Mouse (Mus musculus): ENCODE data around the gene Gm15517.
"Not testable (repeated sequence)": the region's sequence is repeated elsewhere in the genome, so short reads cannot be mapped to it uniquely, and the experiment has no call there.

The Gm15517 gene

GRCm38 (mm10) chr7:44268117-44268516, 6.9 kb downstream of the Gm15517 start:
- no peak for DNase-seq (ENCODE audit: extremely low spot score, low read depth, low spot score)

DNA sequence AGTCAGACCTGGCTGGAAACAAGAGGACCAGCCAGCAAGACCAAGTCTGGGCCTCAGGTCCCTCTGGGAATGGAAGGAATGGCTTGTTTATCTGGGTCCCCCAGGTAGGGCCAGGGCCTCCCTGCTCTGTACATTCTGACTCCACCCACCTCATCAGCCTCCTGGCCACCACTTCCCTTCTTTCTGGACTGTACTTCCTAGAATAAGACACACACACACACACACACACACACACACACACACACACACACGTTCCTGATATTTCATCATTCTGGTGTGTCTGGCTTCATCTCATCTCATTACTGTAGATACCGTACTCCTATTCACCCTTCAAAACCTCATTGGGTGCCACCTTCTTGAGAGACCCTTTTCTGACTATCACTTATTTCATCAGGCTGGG, 8.2 kb downstream of the Gm15517 start:
- no peak for DNase-seq (ENCODE audit: extremely low spot score, low read depth, low spot score)

DNA sequence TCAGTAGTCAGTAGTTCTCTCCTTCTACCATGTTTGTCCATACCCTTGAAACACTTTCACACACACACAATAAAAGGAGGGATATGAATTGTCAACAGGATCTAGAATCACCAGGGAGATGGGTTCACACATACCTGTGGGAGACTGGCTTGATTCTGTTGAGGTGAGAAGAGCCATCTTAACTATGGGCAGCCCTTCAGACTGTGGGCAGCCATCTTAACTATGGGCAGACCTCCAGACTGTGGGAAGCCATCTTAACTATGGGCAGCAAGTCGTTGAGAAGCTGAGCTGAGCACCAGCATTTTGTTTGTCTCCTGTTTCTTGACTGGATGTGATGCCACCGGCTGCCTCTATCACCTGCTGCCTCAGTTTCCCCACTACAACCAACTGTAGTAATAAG, 10.1 kb downstream of the Gm15517 start:
- no peak for DNase-seq (ENCODE audit: extremely low spot score, low read depth, low spot score)

GRCm38 (mm10) chr7:44272546-44272945, 11.3 kb downstream of the Gm15517 start:
- no peak for DNase-seq (ENCODE audit: extremely low spot score, low read depth, low spot score)

DNA sequence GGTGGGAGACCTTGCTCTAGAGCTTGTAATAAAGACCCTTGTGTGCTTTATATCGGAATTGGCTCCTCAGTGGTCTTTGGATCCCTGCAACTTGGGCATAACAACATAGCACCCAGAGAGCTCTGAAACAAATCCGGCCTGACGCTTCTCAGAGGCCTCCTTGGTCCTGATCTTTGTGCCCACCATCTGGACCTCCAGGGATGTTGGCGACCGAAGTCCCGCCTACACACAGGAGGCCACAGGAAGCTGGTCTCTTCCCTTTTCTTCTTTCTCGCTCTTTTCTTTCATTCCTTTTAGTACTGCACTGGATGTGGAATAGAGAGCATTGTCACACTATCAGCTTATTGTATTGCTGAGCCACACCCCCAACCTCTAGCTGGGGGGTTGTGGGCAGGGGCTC, 12.2 kb downstream of the Gm15517 start:
- no peak for DNase-seq (ENCODE audit: extremely low spot score, low read depth, low spot score)

GRCm38 (mm10) chr7:44274096-44274495, 12.8 kb downstream of the Gm15517 start:
- no peak for DNase-seq (ENCODE audit: extremely low spot score, low read depth, low spot score)

GRCm38 (mm10) chr7:44275546-44275945, 14.3 kb downstream of the Gm15517 start:
- DNase-seq (ENCODE audit: extremely low spot score, low read depth, low spot score): no peak

DNA sequence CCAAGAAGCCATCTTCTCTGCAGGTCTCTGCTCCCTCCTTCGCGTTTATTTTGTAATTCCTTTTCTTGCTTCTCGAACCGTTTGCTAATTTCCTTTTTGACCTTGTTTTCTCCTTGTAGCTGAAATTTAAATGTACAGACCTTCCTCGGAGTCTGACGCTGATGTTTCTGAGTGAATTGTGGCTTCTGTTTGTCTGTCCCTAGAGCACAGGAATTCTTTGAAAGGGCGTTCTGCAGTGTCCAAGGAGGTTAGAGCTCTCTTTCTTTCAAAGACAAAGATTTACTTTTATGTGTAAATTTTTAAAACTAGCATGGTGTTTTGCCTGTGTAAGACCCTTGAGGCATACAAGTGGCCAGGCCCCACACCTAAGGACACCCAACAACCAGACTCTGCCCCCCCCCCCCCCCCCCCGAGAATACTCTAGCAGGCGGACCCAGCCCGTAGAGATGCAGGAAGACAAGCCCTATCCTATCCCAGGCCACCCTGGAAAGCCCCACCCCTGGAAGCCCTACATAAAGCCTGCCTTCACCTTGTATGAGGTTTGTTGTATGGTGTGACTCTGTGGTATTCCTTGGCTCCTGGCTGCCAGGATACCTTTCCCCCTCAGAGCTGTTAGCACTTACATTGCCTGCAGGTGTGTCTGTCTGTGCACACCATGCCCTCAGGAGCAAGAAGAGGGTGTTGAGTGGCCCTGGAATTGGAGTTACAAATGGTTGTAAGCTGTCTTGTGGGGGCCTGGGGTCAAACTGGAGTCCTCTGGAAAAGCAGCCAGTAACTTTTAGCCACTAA, 15.4 kb downstream of the Gm15517 start:
- no peak for DNase-seq (ENCODE audit: extremely low spot score, low read depth, low spot score)

GRCm38 (mm10) chr7:44277250-44277622, 16.0 kb downstream of the Gm15517 start:
- no peak for DNase-seq (ENCODE audit: extremely low spot score, low read depth, low spot score)

GRCm38 (mm10) chr7:44280959-44281358, 19.7 kb downstream of the Gm15517 start:
- DNase-seq (ENCODE audit: extremely low spot score, low read depth, low spot score): no peak

DNA sequence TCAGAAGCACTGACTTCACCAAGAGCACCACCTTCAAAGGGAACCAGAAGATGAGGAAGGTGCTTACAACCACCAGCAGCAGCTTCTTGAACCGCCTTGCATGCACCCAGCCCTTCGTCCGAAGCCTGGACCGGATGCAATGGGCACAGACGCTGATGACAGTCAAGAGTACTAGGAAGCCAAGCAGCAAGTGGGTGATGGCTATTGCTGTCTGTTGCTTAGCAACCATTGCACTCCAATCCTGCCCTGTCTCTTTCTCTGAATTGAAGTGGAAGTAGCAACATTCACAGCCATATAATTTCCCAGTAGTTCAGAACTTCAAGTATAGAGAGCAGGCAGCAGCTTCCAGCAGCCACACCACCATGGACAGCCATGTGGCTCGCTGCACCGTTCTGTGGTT, 20.3 kb downstream of the Gm15517 start:
- DNase-seq (ENCODE audit: extremely low spot score, low read depth, low spot score): no peak

GRCm38 (mm10) chr7:44287760-44288159, 26.5 kb downstream of the Gm15517 start:
- no peak for DNase-seq (ENCODE audit: extremely low spot score, low read depth, low spot score)

DNA sequence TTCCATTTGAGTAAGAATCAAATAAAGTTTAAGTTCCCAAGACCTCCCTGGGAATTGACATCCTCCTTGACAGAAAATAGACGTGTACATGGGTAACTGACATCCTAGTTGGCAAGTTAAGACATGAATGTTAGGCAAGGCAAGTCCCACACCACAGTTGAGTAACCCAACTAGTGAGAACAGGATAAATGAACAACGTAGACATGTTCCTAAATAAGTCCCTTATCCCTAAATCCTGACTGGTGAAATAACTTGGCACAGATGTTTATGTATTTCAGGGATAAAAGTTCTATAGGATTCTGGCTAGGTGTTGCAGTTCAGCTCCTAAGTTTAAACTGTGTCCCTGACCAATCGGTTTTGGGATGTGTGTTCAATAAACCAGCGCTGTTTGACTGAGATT, 29.7 kb downstream of the Gm15517 start:
- no peak for DNase-seq (ENCODE audit: extremely low spot score, low read depth, low spot score)

DNA sequence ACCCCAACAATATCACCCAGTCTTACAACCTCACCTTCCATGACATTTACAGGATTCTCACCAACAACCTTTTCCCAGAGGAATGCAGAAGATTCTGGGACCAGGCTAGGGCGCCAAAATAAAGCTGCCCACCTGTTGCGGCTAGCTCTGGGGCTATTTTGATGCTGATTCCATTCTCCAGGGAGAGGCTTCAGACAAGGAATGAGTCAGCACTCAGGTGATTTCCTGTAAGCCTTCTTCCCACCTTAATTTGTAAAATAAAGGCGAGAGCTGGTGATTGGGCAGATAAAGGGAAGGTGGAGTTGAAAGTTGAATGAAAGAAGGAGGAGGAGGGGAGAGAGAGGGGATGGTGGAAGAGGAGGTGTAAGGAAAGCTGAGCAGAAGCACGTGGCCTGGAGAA, 30.2 kb downstream of the Gm15517 start:
- no peak for DNase-seq (ENCODE audit: extremely low spot score, low read depth, low spot score)

DNA sequence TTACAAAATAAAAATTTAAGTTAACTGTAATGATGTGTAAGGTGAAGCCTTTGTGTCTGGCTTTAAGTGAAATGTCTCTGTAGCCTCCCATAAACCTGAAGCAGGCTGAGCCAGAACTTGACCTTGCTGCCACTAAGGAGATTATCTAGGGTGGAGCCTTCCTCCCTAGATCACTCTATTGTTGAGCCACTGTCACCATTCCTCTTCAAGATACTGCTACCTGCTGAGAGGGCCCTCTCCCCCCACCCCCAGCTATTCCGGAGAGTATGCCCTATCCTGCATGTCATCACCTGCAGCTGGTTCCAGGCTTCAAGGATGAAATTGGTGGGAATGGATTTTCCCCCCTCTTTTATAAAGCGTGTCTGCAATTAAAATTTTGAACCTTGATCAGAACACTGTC, 36.3 kb downstream of the Gm15517 start:
- DNase-seq (ENCODE audit: extremely low spot score, low read depth, low spot score): not testable (repeated sequence)

- DNase-seq (ENCODE audit: extremely low spot score, low read depth, low spot score): no peak
Observed at GRCm38 (mm10) chr7:44303346-44304340, 42.4 kb downstream of the Gm15517 start.

DNA sequence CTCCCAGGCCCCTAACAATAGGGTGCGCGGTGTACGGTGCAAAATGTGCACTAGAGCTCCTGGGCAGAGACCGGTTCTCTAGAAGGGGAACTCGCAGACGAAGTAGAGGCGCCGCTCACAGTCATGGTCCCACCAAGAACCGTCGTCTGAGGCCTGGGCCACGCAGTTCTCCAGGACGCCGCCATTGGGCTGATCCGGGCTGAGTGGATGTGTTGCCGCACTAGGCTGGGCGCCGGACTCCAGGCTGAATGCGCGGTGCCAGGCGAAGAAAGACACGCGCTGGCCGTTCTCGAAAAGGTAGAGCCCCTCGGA, 43.2 kb downstream of the Gm15517 start:
- DNase-seq (ENCODE audit: extremely low spot score, low read depth, low spot score): no peak

DNA sequence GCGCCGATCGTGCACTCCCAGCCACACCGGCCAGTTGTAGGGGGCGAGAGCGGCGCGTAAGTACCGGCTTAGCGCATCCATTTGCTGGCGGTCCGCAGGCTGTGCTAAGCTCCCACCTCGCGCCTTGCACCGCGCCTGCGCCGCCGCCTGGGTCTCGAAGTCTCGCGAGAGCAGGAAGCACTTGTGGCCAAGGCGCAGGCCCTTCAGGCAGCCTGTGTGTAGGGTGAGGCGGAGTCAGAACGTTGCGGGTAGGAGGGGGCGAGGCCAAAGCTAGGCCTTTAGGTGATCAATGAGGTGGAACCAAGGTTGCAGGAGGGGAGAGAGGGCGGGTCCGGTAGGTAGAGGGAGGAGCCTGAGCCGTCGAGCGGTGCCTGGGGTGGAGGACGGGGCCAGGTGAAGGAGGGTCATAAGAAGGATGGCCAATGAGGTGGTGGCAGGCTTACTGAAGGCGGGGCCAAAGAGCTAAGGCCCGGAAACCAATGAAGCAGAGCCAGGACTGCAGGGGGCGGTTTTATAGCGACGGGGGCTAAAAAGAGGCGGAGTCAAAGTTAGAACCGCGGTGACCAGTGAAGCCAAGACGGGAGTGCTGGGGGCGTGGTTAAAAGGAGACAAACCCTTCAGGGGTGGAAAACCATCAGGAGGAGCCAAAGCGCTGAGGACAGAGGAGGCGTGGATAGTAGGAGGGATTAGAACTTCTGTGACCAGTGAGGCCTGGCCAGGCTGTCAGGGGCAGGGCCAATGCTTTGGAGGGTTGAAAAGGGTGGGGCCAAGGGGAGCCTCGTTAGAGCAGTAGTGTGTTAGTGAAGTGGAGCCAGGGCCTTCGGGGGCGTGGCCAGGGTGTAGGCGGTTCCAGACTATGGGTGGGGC, 43.8 kb downstream of the Gm15517 start:
- DNase-seq (ENCODE audit: extremely low spot score, low read depth, low spot score): peak; percentile 96

- no peak for DNase-seq (ENCODE audit: extremely low spot score, low read depth, low spot score)
Observed at GRCm38 (mm10) chr7:44305686-44306085, 44.4 kb downstream of the Gm15517 start.

DNA sequence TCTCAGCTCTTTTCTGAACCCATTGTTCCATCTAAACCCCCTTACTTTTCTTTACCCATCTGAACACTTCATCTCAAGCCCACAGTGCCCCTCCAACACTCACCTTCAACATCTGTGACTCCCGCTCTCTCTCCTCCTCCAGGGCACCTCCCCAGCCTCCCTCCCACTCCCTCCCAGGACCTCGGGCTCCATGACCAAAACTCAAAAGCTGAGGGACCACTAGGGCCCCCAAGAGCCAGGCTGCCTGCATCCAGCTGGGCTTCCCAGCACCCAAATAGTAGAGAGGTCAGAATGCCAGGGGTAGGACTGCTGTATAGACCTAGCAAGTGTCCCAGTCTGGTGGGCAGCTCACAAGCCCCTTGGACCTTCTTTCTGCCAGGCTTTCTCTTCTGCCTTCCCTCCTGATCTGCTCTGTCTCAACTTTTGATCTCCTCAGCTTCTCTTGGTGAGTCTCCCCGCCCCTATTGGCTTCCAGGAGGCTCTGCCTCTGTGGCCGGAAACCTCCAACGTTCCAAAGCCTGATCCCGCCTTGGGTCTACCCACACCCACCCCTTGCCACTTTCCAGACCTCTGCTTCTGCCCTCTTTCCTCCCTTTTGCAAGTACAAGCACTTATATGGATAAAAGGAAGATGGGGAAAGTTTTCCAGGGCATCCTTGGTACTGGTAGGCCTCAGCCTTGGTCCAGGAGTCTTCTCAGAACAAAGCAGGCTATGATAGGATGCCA, 45.4 kb downstream of the Gm15517 start, which contains the start of gene Clec11a:
Clec11a (minus strand) TSS at position 387 of the 725 bp plus-strand sequence.
- DNase-seq (ENCODE audit: extremely low spot score, low read depth, low spot score): no peak

All from hindlimb bud, embryonic 11.5 days (tissue).